Mouse (Mus musculus) forebrain, embryonic 13.5 days (tissue): ENCODE measurements around the gene Tubg1. TPM values are rescaled to one million over a fixed set of nuclear protein-coding genes. Genes with fewer than 3 reads are reported as not detected.
A peak's percentile ranks its signal among the peaks of the same experiment; 100 is the strongest.
"Not testable (repeated sequence)": the region's sequence is repeated elsewhere in the genome, so short reads cannot be mapped to it uniquely, and the experiment has no call there.

Experiments used
- ATAC-seq: fragments of 200-750 bp; cut with Nextera tagmentation; 2 replicates; pipeline ENCODE4 v1.8.0; 2017
- H3K27ac ChIP-seq: fragments of 300-500 bp; sonication (generic); 2 replicates; pipeline ENCODE4 v1.5.1; 2015; ENCODE audit warnings: inconsistent platforms, mild to moderate bottlenecking, moderate library complexity
- H3K27me3 ChIP-seq: fragments of 300-500 bp; sonication (generic); 2 replicates; pipeline ENCODE4 v1.6.1; 2015; ENCODE audit warnings: mild to moderate bottlenecking, inconsistent platforms
- H3K36me3 ChIP-seq: fragments of 300-500 bp; sonication (generic); 2 replicates; pipeline ENCODE4 v1.6.1; 2015; ENCODE audit warnings: mild to moderate bottlenecking, inconsistent platforms; ENCODE audit not compliant: poor library complexity, severe bottlenecking
- H3K4me1 ChIP-seq: fragments of 300-500 bp; sonication (generic); 2 replicates; pipeline ENCODE4 v1.6.1; 2015; ENCODE audit warnings: inconsistent platforms
- H3K4me2 ChIP-seq: fragments of 300-500 bp; sonication (generic); 2 replicates; pipeline ENCODE4 v1.6.1; 2015; ENCODE audit warnings: inconsistent platforms, mild to moderate bottlenecking, moderate library complexity
- H3K4me3 ChIP-seq: fragments of 300-500 bp; sonication (generic); 2 replicates; pipeline ENCODE4 v1.5.1; 2015; ENCODE audit warnings: mild to moderate bottlenecking, inconsistent platforms
- H3K9ac ChIP-seq: fragments of 300-500 bp; sonication (generic); 2 replicates; pipeline ENCODE4 v1.6.1; 2015; ENCODE audit warnings: mild to moderate bottlenecking, inconsistent platforms
- H3K9me3 ChIP-seq: fragments of 300-500 bp; sonication (generic); replicated peaks from 2 replicates; pipeline ENCODE4 v1.6.1; 2016; ENCODE audit warnings: inconsistent platforms
- WGBS: fragments of 180-500 bp; shearing (Covaris S2); methylation state at CpG from one replicate; pipeline ENCODE4 v1.1.7; 2015; 5-methylcytosine and 5-hydroxymethylcytosine counted together
- polyA plus RNA-seq: library from polyadenylated mRNA; unstranded; fragments of >200 nt; fragmentation: Nextera tagmentation; extraction: Ambion mirVana; gene quantifications from 2 replicates; pipeline ENCODE4 v1.2.1, GENCODE M21; 2015

Gene Tubg1
- polyA plus RNA-seq, 1 experiment from 2014 or later, result 108 TPM

DNA sequence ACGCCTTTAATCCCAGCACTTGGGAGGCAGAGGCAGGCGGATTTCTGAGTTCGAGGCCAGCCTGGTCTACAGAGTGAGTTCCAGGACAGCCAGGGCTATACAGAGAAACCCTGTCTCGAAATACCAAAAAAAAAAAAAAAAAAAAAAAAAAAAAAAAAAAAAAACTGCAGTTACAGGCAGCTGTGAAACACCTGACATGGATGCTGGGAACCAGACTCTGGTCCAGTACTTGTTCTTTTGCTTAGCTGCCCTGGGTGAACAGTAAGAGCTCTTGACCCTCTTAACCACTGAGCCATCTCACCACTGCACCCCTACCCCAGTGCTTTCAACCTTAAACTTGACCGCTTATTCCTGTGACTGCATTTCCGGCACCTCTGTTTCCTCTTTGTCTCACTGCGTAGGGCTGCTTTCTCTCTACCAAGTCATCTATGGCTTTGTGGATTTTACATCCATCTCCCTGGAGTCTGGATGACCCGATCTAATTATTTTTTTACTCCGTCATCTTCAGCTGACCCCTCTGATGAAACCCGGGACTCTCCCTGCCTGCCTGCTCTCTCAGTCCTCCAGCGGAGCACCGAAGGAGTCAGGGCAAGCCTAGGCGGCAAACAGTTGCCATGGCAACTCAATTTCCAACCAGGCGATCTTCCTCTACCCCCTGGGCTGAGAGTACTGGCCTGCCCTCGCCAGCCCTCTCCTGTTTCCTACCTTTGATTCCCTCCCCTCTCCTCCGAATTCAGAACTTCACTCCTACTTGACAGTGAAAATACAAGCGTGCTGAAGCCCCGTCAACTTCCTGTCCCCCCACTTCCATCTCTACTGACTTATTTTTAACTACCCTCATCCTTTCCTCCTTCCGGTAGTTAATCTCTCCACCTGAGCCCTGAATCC is 23.8 kb downstream of the Tubg1 start:
- H3K36me3 ChIP-seq, result no peaks in the 10 kb centered on the region
- H3K27ac ChIP-seq, result peak overlapping the region; percentile 35; the same call in 1 of the 2 replicates
- peak overlapping the region; percentile 26 for H3K4me3 ChIP-seq
- H3K4me2 ChIP-seq, result peak overlapping the region; percentile 56
- H3K27me3 ChIP-seq, result no peaks in the 10 kb centered on the region
- peaks cover 42% of the 10 kb centered on the region for H3K4me1 ChIP-seq
- ATAC-seq, result no peak
- 24% methylated on average over 19 of the region's 19 CpGs for WGBS
- H3K9ac ChIP-seq, result peak overlapping the region; percentile 57; the same call in 1 of the 2 replicates
- H3K9me3 ChIP-seq, result no peaks in the 10 kb centered on the region

- ATAC-seq, result peak; percentile 61; the same call in 1 of the 2 replicates
Observed at GRCm38 (mm10) chr11:101146377-101146776, 26.6 kb downstream of the Tubg1 start.

GRCm38 (mm10) chr11:101148751-101149150 is 29.0 kb downstream of the Tubg1 start:
- no peak overlapping the region for H3K4me2 ChIP-seq
- ATAC-seq, result no peak
- no peaks in the 10 kb centered on the region for H3K36me3 ChIP-seq
- no peak overlapping the region for H3K4me3 ChIP-seq
- WGBS, result 74% methylated on average over 10 of the region's 10 CpGs
- H3K9me3 ChIP-seq, result no peaks in the 10 kb centered on the region
- peaks cover 25% of the 10 kb centered on the region for H3K4me1 ChIP-seq
- peak overlapping the region; percentile 45; the same call in 1 of the 2 replicates for H3K27ac ChIP-seq
- no peak overlapping the region for H3K9ac ChIP-seq
- H3K27me3 ChIP-seq, result no peaks in the 10 kb centered on the region

More at GRCm38 (mm10) chr11:101146377-101146776, 26.6 kb downstream of the Tubg1 start:
- Histone ChIP-seq H3K27me3 (no peaks in the 10 kb centered on the region), H3K4me3 (no peak overlapping the region), H3K36me3 (no peaks in the 10 kb centered on the region), H3K4me2 (peak overlapping the region; percentile 18; the same call in 1 of the 2 replicates), H3K9me3 (no peaks in the 10 kb centered on the region), H3K27ac (peak overlapping the region; percentile 48), H3K4me1 (peaks cover 29% of the 10 kb centered on the region), H3K9ac (no peak overlapping the region)
- WGBS, result 15% methylated on average over 10 of the region's 10 CpGs

DNA sequence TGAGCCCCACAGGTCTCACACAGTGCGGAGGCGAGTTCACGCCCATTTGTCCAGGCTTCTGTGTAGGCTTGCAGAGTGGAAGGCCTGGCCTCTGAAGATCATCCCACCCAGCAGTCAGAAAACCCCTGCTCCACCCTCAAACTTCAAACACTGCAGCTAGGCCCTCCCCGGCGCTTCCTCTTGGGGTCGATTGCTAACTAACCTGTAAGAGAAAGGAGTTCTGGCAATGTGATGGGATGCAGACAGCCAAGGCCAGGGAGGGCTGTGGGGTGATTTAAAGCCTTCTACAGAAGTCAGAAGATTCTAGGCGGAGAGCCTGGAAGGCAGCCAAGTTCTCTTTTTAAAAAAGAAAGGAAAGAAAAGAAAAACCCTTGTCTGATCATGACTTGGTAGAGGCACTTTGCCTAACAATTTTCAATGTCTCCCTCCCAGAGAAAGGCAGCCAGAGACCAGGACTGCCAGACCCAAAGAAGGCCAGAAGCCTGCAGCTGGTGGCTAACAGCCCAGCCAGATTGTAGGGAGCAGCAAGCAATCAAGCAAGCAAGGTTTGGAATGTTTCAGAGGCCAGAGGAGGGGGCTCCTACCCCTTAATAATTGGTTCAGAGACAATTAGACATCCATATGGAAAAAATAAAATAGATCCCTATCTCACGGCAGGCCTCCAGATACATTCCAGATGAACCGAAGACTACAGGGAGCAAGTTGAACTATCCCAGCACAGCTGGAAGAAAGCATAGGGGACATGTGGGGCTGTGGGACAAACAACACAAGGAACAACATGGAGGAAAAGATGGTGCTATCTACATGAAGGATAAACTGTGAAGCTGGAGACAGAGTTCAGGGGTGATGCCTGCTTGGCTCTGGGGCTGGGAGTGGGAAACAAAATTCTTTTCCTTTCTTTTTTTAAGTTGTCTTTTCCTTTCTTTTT is 29.7 kb downstream of the Tubg1 start:
- H3K4me1 ChIP-seq, result peaks cover 21% of the 10 kb centered on the region
- H3K4me2 ChIP-seq, result no peak overlapping the region
- peak overlapping the region; percentile 45; the same call in 1 of the 2 replicates for H3K27ac ChIP-seq
- no peak overlapping the region for H3K4me3 ChIP-seq
- no peak for ATAC-seq
- H3K27me3 ChIP-seq, result no peaks in the 10 kb centered on the region
- 46% methylated on average over 9 of the region's 9 CpGs for WGBS
- H3K9ac ChIP-seq, result no peak overlapping the region
- no peaks in the 10 kb centered on the region for H3K9me3 ChIP-seq
- no peaks in the 10 kb centered on the region for H3K36me3 ChIP-seq

- WGBS, result 55% methylated on average over 2 of the region's 2 CpGs
- no peak overlapping the region for H3K27ac ChIP-seq
- no peak for ATAC-seq
- H3K36me3 ChIP-seq, result no peaks in the 10 kb centered on the region
- H3K4me1 ChIP-seq, result peaks cover 31% of the 10 kb centered on the region
- no peaks in the 10 kb centered on the region for H3K9me3 ChIP-seq
- no peak overlapping the region for H3K4me3 ChIP-seq
- H3K27me3 ChIP-seq, result 0 out of 2 replicates have a peak, but pooled peaks cover 5% of the 10 kb centered on the region
- no peak overlapping the region for H3K4me2 ChIP-seq
- H3K9ac ChIP-seq, result no peak overlapping the region
Observed at GRCm38 (mm10) chr11:101151063-101151462, 31.3 kb downstream of the Tubg1 start.

- Histone ChIP-seq H3K4me2 (no peak overlapping the region), H3K9me3 (no peaks in the 10 kb centered on the region), H3K4me1 (peaks cover 25% of the 10 kb centered on the region), H3K4me3 (no peak overlapping the region), H3K36me3 (no peaks in the 10 kb centered on the region), H3K27ac (no peak overlapping the region), H3K27me3 (peaks cover 17% of the 10 kb centered on the region; the same call in 1 of the 2 replicates), H3K9ac (no peak overlapping the region)
- no peak for ATAC-seq
- 87% methylated on average over 1 of the region's 1 CpGs for WGBS
Observed at GRCm38 (mm10) chr11:101152825-101153224, 33.1 kb downstream of the Tubg1 start.

DNA sequence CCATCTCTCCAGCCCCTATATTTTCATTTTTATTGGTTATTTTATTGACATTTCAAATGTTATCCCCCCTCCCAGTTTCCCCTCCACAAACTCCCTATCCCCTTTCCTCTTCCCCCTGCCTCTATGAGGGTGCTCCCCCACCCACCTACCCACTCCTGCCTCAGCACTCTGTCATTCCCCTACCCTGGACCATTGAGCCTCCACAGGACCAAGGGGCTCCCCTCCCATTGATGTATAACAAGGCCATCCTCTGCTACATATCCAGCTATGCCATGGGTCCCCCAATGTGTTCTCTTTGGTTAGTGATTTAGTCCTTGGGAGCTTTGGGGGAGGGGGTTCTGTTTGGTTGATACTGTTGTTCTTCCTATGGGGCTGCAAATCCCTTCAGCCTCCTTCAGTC is 34.9 kb downstream of the Tubg1 start:
- Histone ChIP-seq H3K4me1 (peaks cover 18% of the 10 kb centered on the region), H3K4me2 (no peak overlapping the region), H3K27ac (no peak overlapping the region), H3K36me3 (no peaks in the 10 kb centered on the region), H3K4me3 (no peak overlapping the region), H3K9ac (no peak overlapping the region), H3K9me3 (no peaks in the 10 kb centered on the region), H3K27me3 (peaks cover 21% of the 10 kb centered on the region; the same call in 1 of the 2 replicates)
- ATAC-seq, result no peak

- H3K9ac ChIP-seq, result no peak overlapping the region
- no peaks in the 10 kb centered on the region for H3K9me3 ChIP-seq
- no peak overlapping the region for H3K4me3 ChIP-seq
- peaks cover 14% of the 10 kb centered on the region for H3K4me1 ChIP-seq
- no peak for ATAC-seq
- no peak overlapping the region for H3K27ac ChIP-seq
- 71% methylated on average over 6 of the region's 6 CpGs for WGBS
- peaks cover 21% of the 10 kb centered on the region; the same call in 1 of the 2 replicates for H3K27me3 ChIP-seq
- H3K36me3 ChIP-seq, result no peaks in the 10 kb centered on the region
- H3K4me2 ChIP-seq, result peak overlapping the region; percentile 72; the same call in 1 of the 2 replicates
Observed at GRCm38 (mm10) chr11:101155151-101155550, 35.4 kb downstream of the Tubg1 start.

DNA sequence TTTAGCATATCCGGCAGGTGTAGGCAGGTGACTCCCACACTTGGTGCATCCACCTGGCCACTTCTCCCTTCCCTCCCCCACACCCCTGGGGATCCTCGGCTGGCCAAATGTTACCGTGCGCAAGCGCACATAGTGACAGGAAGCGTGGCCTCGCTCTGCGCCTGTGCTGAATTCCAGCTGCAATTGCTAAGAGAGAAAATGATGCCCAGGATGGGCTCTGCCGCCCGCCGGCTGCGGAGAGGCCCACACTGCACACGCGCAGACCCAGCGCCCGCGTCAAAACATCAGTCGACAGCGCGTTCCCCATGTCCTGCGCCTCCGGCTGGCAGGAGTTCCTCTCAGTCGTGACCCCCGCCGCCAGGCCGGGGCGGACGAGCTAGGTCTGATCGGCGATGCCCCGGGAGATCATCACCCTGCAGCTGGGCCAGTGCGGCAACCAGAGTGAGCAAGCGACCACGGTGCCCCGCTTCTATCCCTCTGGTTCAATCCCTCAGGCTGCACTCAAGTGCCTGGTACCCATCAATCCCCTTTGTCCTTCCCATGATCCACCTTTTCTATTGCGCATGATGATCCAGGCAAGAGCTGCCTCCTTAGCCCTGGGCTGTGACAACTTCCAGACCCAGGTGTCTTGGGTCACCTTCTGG is 36.1 kb downstream of the Tubg1 start, which contains the start of gene Tubg2:
Tubg2 (plus strand) TSS at position 180 of the 644 bp plus-strand sequence.
- peak within 1 kb of the TSS; percentile 82 for H3K27ac ChIP-seq
- no peaks in the 10 kb centered on the region for H3K9me3 ChIP-seq
- H3K4me2 ChIP-seq, result peak within 1 kb of the TSS; percentile 72
- ATAC-seq, result peak; percentile 90
- H3K4me3 ChIP-seq, result peak within 1 kb of the TSS; percentile 44
- peak within 1 kb of the TSS; percentile 74 for H3K9ac ChIP-seq
- H3K36me3 ChIP-seq, result no peaks in the 10 kb centered on the region
- 1% methylated on average over 36 of the region's 36 CpGs for WGBS
- H3K27me3 ChIP-seq, result peaks cover 21% of the 10 kb centered on the region; the same call in 1 of the 2 replicates
- H3K4me1 ChIP-seq, result peaks cover 14% of the 10 kb centered on the region

DNA sequence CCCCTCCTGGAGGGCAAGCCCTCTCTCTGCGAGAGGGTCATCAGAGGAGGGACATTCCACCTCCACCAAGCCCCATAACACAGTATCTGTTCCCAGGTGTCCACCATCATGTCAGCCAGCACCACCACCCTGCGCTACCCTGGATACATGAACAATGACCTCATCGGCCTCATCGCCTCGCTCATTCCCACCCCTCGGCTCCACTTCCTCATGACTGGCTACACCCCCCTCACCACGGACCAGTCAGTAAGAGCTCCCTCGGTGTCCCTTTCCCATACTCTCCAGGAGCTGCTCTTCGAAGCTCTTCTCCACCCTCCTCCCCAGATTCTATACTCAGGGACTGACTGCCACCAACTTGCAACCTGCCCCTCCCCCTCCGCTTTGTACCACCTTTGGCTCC is 40.4 kb downstream of the Tubg1 start:
- H3K9ac ChIP-seq, H3K4me2 ChIP-seq, ATAC-seq, H3K27ac ChIP-seq, H3K9me3 ChIP-seq, H3K4me3 ChIP-seq: not testable (repeated sequence)
- peaks cover 21% of the 10 kb centered on the region; the same call in 1 of the 2 replicates for H3K36me3 ChIP-seq
- 84% methylated on average over 8 of the region's 10 CpGs for WGBS
- peaks cover 23% of the 10 kb centered on the region for H3K4me1 ChIP-seq
- peaks cover 55% of the 10 kb centered on the region for H3K27me3 ChIP-seq

DNA sequence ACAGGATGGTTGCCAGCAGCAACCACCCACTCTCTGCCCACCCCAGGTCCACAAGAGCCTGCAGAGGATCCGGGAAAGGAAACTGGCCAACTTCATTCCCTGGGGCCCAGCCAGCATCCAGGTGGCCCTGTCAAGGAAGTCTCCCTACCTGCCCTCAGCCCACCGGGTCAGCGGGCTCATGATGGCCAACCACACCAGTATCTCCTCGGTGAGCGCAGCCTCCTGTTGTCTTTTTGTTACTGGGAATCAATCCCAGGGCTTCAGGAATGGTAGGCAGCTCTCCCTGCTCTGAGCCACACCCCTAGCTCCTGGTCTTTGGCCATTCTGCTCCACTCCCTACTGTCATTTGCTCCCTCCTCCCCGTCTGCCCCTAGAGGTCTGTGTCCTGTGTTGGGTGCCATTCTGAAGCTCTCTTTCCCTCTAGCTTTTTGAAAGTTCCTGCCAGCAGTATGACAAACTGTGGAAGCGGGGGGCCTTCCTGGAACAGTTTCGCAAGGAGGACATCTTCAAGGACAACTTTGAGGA is 41.3 kb downstream of the Tubg1 start:
- Histone ChIP-seq H3K27me3 (peaks cover 64% of the 10 kb centered on the region), H3K4me1 (peaks cover 14% of the 10 kb centered on the region), H3K36me3 (peaks cover 22% of the 10 kb centered on the region; the same call in 1 of the 2 replicates)
- not testable (repeated sequence) for H3K4me2 ChIP-seq, H3K9ac ChIP-seq, H3K4me3 ChIP-seq, H3K27ac ChIP-seq, ATAC-seq, H3K9me3 ChIP-seq
- WGBS, result 80% methylated on average over 8 of the region's 8 CpGs
